Mouse (Mus musculus) heart, embryonic 16.5 days (tissue): ENCODE results near the gene Mllt3. TPM values are rescaled to one million over a fixed set of nuclear protein-coding genes. Genes with fewer than 3 reads are reported as not detected.

ENCODE experiments used
- ATAC-seq: fragments of 200-750 bp; cut with Nextera tagmentation; replicated peaks from 2 replicates; pipeline ENCODE4 v1.8.0; 2017; ENCODE audit warnings: moderate number of reproducible peaks; ENCODE audit not compliant: insufficient read depth, low FRiP score; ENCODE audit errors: extremely low read depth
- H3K27ac ChIP-seq: fragments of 300-500 bp; sonication (generic); 2 replicates; pipeline ENCODE4 v1.5.1; 2014; ENCODE audit warnings: mild to moderate bottlenecking, low read length, control low read depth, moderate library complexity
- H3K27me3 ChIP-seq: fragments of 300-500 bp; sonication (generic); 2 replicates; pipeline ENCODE4 v1.6.1; 2014; ENCODE audit warnings: low read length, mixed read lengths; ENCODE audit not compliant: control insufficient read depth, insufficient read depth
- H3K36me3 ChIP-seq: fragments of 300-500 bp; sonication (generic); 2 replicates; pipeline ENCODE4 v1.6.1; 2014; ENCODE audit not compliant: control insufficient read depth, insufficient read depth
- H3K4me1 ChIP-seq: fragments of 300-500 bp; sonication (generic); 2 replicates; pipeline ENCODE4 v1.6.1; 2014; ENCODE audit warnings: low read length, mixed read lengths; ENCODE audit not compliant: control insufficient read depth, insufficient read depth
- H3K4me2 ChIP-seq: fragments of 300-500 bp; sonication (generic); 2 replicates; pipeline ENCODE4 v1.6.1; 2014; ENCODE audit warnings: low read depth, mild to moderate bottlenecking, control low read depth, low read length
- H3K4me3 ChIP-seq: fragments of 300-500 bp; sonication (generic); 2 replicates; pipeline ENCODE4 v1.5.1; 2014; ENCODE audit warnings: mild to moderate bottlenecking, control low read depth, low read length
- H3K9ac ChIP-seq: fragments of 300-500 bp; sonication (generic); 2 replicates; pipeline ENCODE4 v1.6.1; 2014; ENCODE audit warnings: low read length, control low read depth
- H3K9me3 ChIP-seq: fragments of 300-500 bp; sonication (generic); replicated peaks from 2 replicates; pipeline ENCODE4 v1.6.1; 2016; ENCODE audit warnings: low read length; ENCODE audit not compliant: control insufficient read depth
- WGBS: fragments of 180-500 bp; shearing (Covaris S2); extraction: QIAGEN DNeasy Blood & Tissue Kit; methylation state at CpG from one replicate; pipeline ENCODE4 v1.1.7; 2014; 5-methylcytosine and 5-hydroxymethylcytosine counted together
- polyA plus RNA-seq: library from polyadenylated mRNA; unstranded; fragments of >200 nt; fragmentation: Nextera tagmentation; extraction: Ambion mirVana; gene quantifications from 2 replicates; pipeline ENCODE4 v1.2.1, GENCODE M21; 2015

The Mllt3 gene
- polyA plus RNA-seq, 1 experiment from 2014 or later: 23.2 TPM

- H3K9ac ChIP-seq: peak overlapping the region; percentile 78
- no peak for ATAC-seq
These were observed 1.4 kb upstream of the Mllt3 start for GRCm38 (mm10) chr4:88034387-88035157.

GRCm38 (mm10) chr4:88033729-88034386, 694 bp upstream of the Mllt3 start:
- ATAC-seq: no peak
- Histone ChIP-seq H3K9ac (peak overlapping the region; percentile 78), H3K4me2 (peak overlapping the region; percentile 90), H3K27ac (peak overlapping the region; percentile 63), H3K4me3 (peak overlapping the region; percentile 92), H3K27me3 (no peaks in the 10 kb centered on the region), H3K4me1 (peaks cover 10% of the 10 kb centered on the region; the same call in 1 of the 2 replicates), H3K9me3 (no peaks in the 10 kb centered on the region), H3K36me3 (no peaks in the 10 kb centered on the region)
- WGBS: under 1% methylated on average over 25 of the region's 25 CpGs

More at GRCm38 (mm10) chr4:88034387-88035157, 1.4 kb upstream of the Mllt3 start:
- Histone ChIP-seq H3K9me3 (no peaks in the 10 kb centered on the region), H3K36me3 (no peaks in the 10 kb centered on the region), H3K4me3 (peak overlapping the region; percentile 92), H3K4me1 (peaks cover 7% of the 10 kb centered on the region; the same call in 1 of the 2 replicates), H3K27me3 (no peaks in the 10 kb centered on the region), H3K27ac (no peak overlapping the region), H3K4me2 (peak overlapping the region; percentile 90)
- WGBS: 5% methylated on average over 18 of the region's 18 CpGs

DNA sequence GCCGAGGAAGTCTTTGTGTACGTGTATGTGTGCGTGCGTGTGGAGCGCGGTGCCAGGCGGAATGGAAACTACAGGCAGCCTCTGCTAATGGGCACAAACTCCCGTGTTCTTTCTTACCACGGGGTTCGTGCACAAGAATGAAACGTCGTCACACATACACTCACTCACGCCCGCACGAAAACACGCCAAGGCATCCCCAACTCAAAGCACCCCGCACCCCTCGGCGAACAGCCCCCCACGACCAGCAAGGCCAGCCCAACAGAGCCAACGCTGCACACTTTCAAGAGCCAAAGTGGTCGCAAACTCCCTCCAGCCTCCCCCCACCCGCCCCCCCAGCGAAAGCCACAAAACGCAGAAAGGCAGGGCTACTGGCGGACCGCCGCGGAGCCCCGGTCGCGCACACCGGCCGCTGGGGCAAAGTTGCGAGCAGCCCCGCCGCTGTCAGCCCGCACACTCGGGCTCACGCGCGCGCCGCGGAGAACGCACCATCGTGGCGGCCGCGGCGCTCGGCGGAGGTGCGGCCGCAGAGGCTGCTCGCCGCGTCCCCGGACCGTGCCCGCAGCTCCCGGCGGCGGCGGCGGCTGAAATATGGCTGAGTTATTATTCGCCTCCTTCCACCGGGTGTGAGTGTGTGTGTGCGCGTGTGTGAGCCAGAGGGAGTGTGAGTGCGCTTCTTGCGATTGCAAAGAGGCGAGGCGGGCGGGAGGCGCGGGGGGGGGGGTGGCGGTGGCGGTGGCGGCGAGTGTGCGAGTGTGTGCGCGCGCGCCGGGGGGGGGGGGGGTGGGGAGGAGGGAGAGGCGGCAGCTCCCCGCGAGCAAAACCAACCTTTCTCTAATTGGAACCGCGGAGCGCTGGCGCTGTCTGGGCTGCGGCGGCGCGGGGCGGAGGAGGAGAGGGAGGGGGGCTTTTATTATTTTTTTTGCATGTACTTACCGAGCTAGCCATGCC, 739 bp downstream of the Mllt3 start:
- H3K9me3 ChIP-seq: no peaks in the 10 kb centered on the region
- peak overlapping the region; percentile 97 for H3K27ac ChIP-seq
- ATAC-seq: peak; percentile 65
- H3K9ac ChIP-seq: peak overlapping the region; percentile 88
- no peaks in the 10 kb centered on the region for H3K27me3 ChIP-seq
- no peaks in the 10 kb centered on the region for H3K36me3 ChIP-seq
- H3K4me1 ChIP-seq: peaks cover 12% of the 10 kb centered on the region
- H3K4me2 ChIP-seq: peak overlapping the region; percentile 90
- under 1% methylated on average over 70 of the region's 100 CpGs for WGBS
- H3K4me3 ChIP-seq: peak overlapping the region; percentile 92

DNA sequence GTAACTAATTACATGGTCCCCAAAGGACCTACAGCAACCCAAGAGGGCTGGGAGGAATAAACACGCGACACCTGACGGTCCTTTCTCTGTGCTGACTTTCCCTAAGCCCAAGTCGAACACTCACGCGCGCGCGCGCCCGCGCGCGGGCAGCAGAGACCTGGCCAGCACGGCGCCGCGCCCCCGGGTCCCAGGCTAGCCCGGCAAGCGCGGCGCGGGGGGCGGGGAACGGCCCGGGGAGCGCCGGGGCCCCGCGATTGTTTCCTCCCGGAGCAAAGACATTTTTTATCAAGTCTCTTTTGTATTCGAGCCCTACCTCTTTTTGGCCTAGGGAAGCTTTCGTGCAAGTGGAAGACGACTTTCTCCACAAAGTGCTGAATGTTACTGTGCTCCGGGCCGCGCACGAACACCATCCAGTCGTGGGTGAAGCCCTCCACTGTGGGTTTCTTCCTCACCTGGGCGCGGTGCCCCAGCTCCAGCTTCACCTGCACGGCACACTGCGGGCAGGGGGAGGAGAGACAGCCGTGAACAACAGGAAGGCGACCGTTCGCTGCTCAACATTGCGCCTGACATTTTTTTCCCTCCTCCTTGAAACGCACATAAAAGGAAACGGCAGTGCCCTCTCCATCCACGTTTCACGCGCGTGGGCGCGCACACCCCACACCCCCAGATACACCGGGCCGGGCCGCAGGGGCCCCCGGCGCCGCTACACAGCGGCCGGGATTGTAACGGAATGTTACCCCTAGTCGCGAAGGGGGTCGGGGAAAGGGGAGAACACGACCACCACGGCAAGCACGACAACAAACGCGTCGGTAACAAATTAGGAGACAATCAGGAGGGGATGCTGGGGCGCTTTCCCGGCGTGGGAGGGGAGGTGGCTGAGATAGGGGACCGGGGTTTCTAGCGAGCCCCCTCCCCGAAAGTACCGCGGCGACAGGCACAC, 1.7 kb downstream of the Mllt3 start:
- Histone ChIP-seq H3K4me1 (peaks cover 12% of the 10 kb centered on the region), H3K4me2 (peak overlapping the region; percentile 90)
- under 1% methylated on average over 84 of the region's 84 CpGs for WGBS

DNA sequence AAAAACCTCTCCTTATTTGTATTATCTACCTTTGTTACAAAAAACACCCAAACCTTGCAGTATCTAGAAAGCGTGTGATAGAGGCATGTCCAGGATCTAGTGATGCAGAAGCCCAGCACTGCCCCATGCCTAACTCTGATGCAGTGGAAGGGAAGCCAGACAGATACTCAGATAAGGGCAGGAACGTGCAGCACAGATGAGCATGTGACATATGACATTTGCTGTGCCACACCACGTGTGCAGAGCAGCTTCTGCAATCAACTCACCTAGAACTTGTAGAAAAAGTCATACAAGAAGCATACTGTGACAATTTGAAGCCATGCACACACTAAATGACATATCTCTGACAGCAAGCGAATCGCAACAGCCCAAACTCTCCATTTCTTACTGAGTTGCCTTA, 9.6 kb downstream of the Mllt3 start:
- Histone ChIP-seq H3K9ac (no peak overlapping the region), H3K4me2 (no peak overlapping the region), H3K36me3 (peaks cover 4% of the 10 kb centered on the region), H3K27ac (no peak overlapping the region), H3K9me3 (no peaks in the 10 kb centered on the region), H3K4me1 (peaks cover 2% of the 10 kb centered on the region), H3K27me3 (no peaks in the 10 kb centered on the region), H3K4me3 (no peak overlapping the region)
- ATAC-seq: no peak
- 68% methylated on average over 5 of the region's 5 CpGs for WGBS

More for the DNA sequence above, 1.7 kb downstream of the Mllt3 start:
- H3K9me3 ChIP-seq: no peaks in the 10 kb centered on the region
- ATAC-seq: no peak
- peak overlapping the region; percentile 92 for H3K4me3 ChIP-seq
- H3K27me3 ChIP-seq: no peaks in the 10 kb centered on the region
- H3K36me3 ChIP-seq: no peaks in the 10 kb centered on the region; the same call in 1 of the 2 replicates
- H3K27ac ChIP-seq: peak overlapping the region; percentile 97
- peak overlapping the region; percentile 88 for H3K9ac ChIP-seq

- H3K9me3 ChIP-seq: no peaks in the 10 kb centered on the region
- H3K27ac ChIP-seq: no peak overlapping the region
- peaks cover 4% of the 10 kb centered on the region for H3K36me3 ChIP-seq
- WGBS: 13% methylated on average over 1 of the region's 1 CpGs
- H3K4me1 ChIP-seq: peaks cover 5% of the 10 kb centered on the region; the same call in 1 of the 2 replicates
- H3K9ac ChIP-seq: no peak overlapping the region
- H3K4me3 ChIP-seq: no peak overlapping the region
- no peak for ATAC-seq
- no peak overlapping the region for H3K4me2 ChIP-seq
- H3K27me3 ChIP-seq: no peaks in the 10 kb centered on the region
These were observed 10.5 kb downstream of the Mllt3 start for GRCm38 (mm10) chr4:88022623-88023022.

DNA sequence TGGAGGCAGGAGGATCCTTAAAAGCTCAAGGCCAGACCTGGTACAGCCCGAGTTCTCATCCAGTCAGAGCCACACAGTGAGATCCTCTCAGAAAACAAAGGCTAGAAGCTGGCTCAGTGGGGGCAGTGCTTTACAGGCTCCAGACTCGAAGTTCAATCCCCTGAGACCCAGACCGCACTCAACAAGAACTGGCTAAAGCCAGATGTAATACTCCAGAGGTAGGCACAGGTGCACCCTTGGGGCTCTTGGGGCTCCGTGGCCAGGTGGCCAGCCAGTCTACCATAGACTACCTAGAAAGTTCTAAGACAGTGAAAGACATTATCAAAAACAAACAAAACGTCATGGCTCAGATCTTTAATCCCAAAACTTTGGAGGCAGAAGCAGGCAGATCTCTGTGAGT, 12.7 kb downstream of the Mllt3 start:
- no peak for ATAC-seq
- peaks cover 10% of the 10 kb centered on the region for H3K4me1 ChIP-seq
- H3K4me2 ChIP-seq: no peak overlapping the region
- H3K9ac ChIP-seq: no peak overlapping the region
- 72% methylated on average over 5 of the region's 5 CpGs for WGBS
- H3K27ac ChIP-seq: no peak overlapping the region
- H3K4me3 ChIP-seq: no peak overlapping the region
- no peaks in the 10 kb centered on the region for H3K36me3 ChIP-seq
- H3K27me3 ChIP-seq: no peaks in the 10 kb centered on the region
- H3K9me3 ChIP-seq: no peaks in the 10 kb centered on the region

DNA sequence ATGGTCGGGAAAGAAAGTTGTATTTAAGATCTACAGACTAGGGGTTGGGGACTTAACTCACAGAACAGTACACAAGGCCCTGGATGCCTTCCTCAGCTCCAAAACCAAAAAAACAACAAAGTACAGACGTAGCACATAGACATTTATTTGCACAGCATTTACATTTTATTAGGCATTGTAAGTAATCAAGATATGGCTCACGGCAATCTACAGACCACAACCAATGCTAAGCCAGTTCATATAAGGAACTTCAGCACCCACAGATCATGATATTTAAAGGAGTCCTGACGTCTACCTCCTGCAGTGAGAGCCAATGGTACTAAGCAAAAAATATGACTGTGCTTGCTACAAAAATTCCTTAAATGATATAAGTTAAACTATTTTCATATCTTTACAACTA, 13.5 kb downstream of the Mllt3 start:
- Histone ChIP-seq H3K9me3 (no peaks in the 10 kb centered on the region), H3K4me2 (no peak overlapping the region), H3K9ac (no peak overlapping the region), H3K4me3 (no peak overlapping the region), H3K27me3 (no peaks in the 10 kb centered on the region), H3K27ac (no peak overlapping the region), H3K4me1 (peaks cover 17% of the 10 kb centered on the region), H3K36me3 (no peaks in the 10 kb centered on the region)
- 77% methylated on average over 4 of the region's 4 CpGs for WGBS
- no peak for ATAC-seq
